Mouse (Mus musculus): Measurements from ENCODE around the gene Pigyl.

- TF ChIP-seq CTCF (IDR thresholded peaks at IDR 0.05; ENCODE audit: low read depth) (no peak), EP300 (IDR thresholded peaks at IDR 0.05; ENCODE audit: low read depth) (no peak)
Observed at GRCm38 (mm10) chr9:22149426-22150248, 7.0 kb upstream of the Pigyl start.

Data from liver, postnatal 0 days (tissue).